Mouse (Mus musculus) MEL (cell line): ENCODE results near the gene Slmap. TPM values are rescaled to one million over a fixed set of nuclear protein-coding genes. Genes with fewer than 3 reads are reported as not detected.

Experiments used
- DNase-seq: peaks from one replicate; pipeline ENCODE4 v3.0.0; 2011; ENCODE audit warnings: low read depth, low spot score
- H3K27ac ChIP-seq: 2 replicates; pipeline ENCODE4 v1.5.1; 2012; ENCODE audit warnings: low read depth, mild to moderate bottlenecking, control low read depth, low read length, moderate library complexity; ENCODE audit not compliant: control insufficient read depth
- H3K27me3 ChIP-seq, 2 experiments: fragments of 150-350 bp in 1 of 2; sonication (generic) in 1 of 2; 2 replicates each; pipeline ENCODE4 v1.6.1; 2012; ENCODE audit warnings: low read length in 2 of 2, mild to moderate bottlenecking in 2 of 2, improper control_type of control experiment in 1 of 2, moderate library complexity in 1 of 2; ENCODE audit not compliant: insufficient read depth in 2 of 2, control insufficient read depth in 1 of 2
- H3K36me3 ChIP-seq, 2 experiments: 2 replicates each; pipeline ENCODE4 v1.6.1; 2012 to 2014; ENCODE audit warnings: low read length in 2 of 2, improper control_type of control experiment in 1 of 2, inconsistent platforms in 1 of 2, mild to moderate bottlenecking in 1 of 2; ENCODE audit not compliant: insufficient read depth in 2 of 2, control insufficient read depth in 1 of 2
- H3K4me1 ChIP-seq, 2 experiments: fragments of 150-350 bp in 1 of 2; sonication (generic) in 1 of 2; 2 replicates each; pipeline ENCODE4 v1.6.1; 2012; ENCODE audit warnings: low read length in 2 of 2, improper control_type of control experiment in 1 of 2, mild to moderate bottlenecking in 1 of 2; ENCODE audit not compliant: insufficient read depth in 2 of 2, control insufficient read depth in 1 of 2
- H3K4me3 ChIP-seq, 2 experiments: fragments of 150-350 bp in 1 of 2; sonication (generic) in 1 of 2; 2 replicates each; pipeline ENCODE4 v1.5.1; 2012; ENCODE audit warnings: low read depth in 2 of 2, low read length in 2 of 2, mild to moderate bottlenecking in 2 of 2, moderate library complexity in 2 of 2, control low read depth in 1 of 2, improper control_type of control experiment in 1 of 2; ENCODE audit not compliant: control insufficient read depth in 1 of 2, insufficient read depth in 1 of 2
- H3K79me2 ChIP-seq: 2 replicates; pipeline ENCODE4 v1.6.1; 2012; ENCODE audit warnings: mild to moderate bottlenecking, low read length, moderate library complexity; ENCODE audit not compliant: control insufficient read depth, poor library complexity, insufficient read depth
- H3K9ac ChIP-seq: 2 replicates; pipeline ENCODE4 v1.6.1; 2012; ENCODE audit warnings: low read depth, mild to moderate bottlenecking, control low read depth, low read length, moderate library complexity; ENCODE audit not compliant: control insufficient read depth, poor library complexity, severe bottlenecking
- H3K9me3 ChIP-seq: fragments of 150-350 bp; sonication (generic); replicated peaks from 2 replicates; pipeline ENCODE4 v1.6.1; 2012; ENCODE audit warnings: mild to moderate bottlenecking, low read length, improper control_type of control experiment, moderate library complexity; ENCODE audit not compliant: insufficient read depth
- CHD1 ChIP-seq: IDR thresholded peaks from 2 replicates; pipeline ENCODE4 v1.6.1; 2012; ENCODE audit warnings: low read depth, mild to moderate bottlenecking, inconsistent platforms, low read length, improper control_type of control experiment
- CTCF ChIP-seq, 3 experiments: IDR thresholded peaks in 2 of 3; conservative IDR thresholded peaks in 1 of 3; 2 replicates each; pipeline ENCODE4 v1.5.1; 2011 to 2012; ENCODE audit warnings: low read length in 3 of 3, low read depth in 2 of 3, mild to moderate bottlenecking in 2 of 3, improper control_type of control experiment in 1 of 3, inconsistent platforms in 1 of 3, mixed read lengths in 1 of 3, moderate library complexity in 1 of 3; ENCODE audit not compliant: control insufficient read depth in 1 of 3, insufficient read depth in 1 of 3, poor library complexity in 1 of 3, severe bottlenecking in 1 of 3
- ELF1 ChIP-seq: IDR thresholded peaks from 2 replicates; pipeline ENCODE4 v1.6.1; 2014; ENCODE audit warnings: low read depth, mild to moderate bottlenecking, inconsistent platforms, low read length, improper control_type of control experiment, moderate library complexity
- GATA1 ChIP-seq: IDR thresholded peaks from 2 replicates; pipeline ENCODE4 v1.6.1; 2011; ENCODE audit warnings: low read depth, low read length, improper control_type of control experiment
- HCFC1 ChIP-seq: IDR thresholded peaks from 2 replicates; pipeline ENCODE4 v1.6.1; 2012; ENCODE audit warnings: low read depth, mild to moderate bottlenecking, inconsistent platforms, low read length, improper control_type of control experiment, moderate library complexity
- JUND ChIP-seq: IDR thresholded peaks from 2 replicates; pipeline ENCODE4 v1.6.1; 2011; ENCODE audit warnings: low read depth, mild to moderate bottlenecking, improper control_type of control experiment, low read length
- MAX ChIP-seq: IDR thresholded peaks from 2 replicates; pipeline ENCODE4 v1.6.1; 2011; ENCODE audit warnings: low read length, improper control_type of control experiment
- MAZ ChIP-seq: IDR thresholded peaks from 2 replicates; pipeline ENCODE4 v1.6.1; 2012; ENCODE audit warnings: low read depth, mild to moderate bottlenecking, inconsistent platforms, low read length, improper control_type of control experiment
- MEF2A ChIP-seq: IDR thresholded peaks from 2 replicates; pipeline ENCODE4 v1.6.1; 2014; ENCODE audit warnings: low read depth, mild to moderate bottlenecking, inconsistent platforms, low read length, improper control_type of control experiment; ENCODE audit not compliant: poor library complexity, insufficient replicate concordance, severe bottlenecking; ENCODE audit errors: extremely low read depth
- MXI1 ChIP-seq: IDR thresholded peaks from 2 replicates; pipeline ENCODE4 v1.6.1; 2011; ENCODE audit warnings: mild to moderate bottlenecking, low read depth, low read length, improper control_type of control experiment
- MYC ChIP-seq: IDR thresholded peaks from 2 replicates; pipeline ENCODE4 v1.6.1; 2011; ENCODE audit warnings: low read depth, mild to moderate bottlenecking, low read length, improper control_type of control experiment, moderate library complexity
- NELFE ChIP-seq: IDR thresholded peaks from 2 replicates; pipeline ENCODE4 v1.6.1; 2011; ENCODE audit warnings: low read depth, low read length, improper control_type of control experiment
- NRF1 ChIP-seq: IDR thresholded peaks from 2 replicates; pipeline ENCODE4 v1.6.1; 2014; ENCODE audit warnings: low read depth, mild to moderate bottlenecking, inconsistent platforms, low read length, improper control_type of control experiment, moderate library complexity; ENCODE audit not compliant: poor library complexity, insufficient read depth, severe bottlenecking
- POLR2A ChIP-seq, 2 experiments: IDR thresholded peaks; 2 replicates each; pipeline ENCODE4 v1.6.1; 2011 to 2012; ENCODE audit warnings: low read length in 2 of 2, mild to moderate bottlenecking in 2 of 2, control low read depth in 1 of 2, improper control_type of control experiment in 1 of 2, low read depth in 1 of 2, moderate library complexity in 1 of 2; ENCODE audit not compliant: control insufficient read depth in 1 of 2, insufficient read depth in 1 of 2, poor library complexity in 1 of 2
- POLR2AphosphoS5 ChIP-seq: IDR thresholded peaks from 2 replicates; pipeline ENCODE4 v1.6.1; 2012; ENCODE audit warnings: low read depth, borderline replicate concordance, mild to moderate bottlenecking, inconsistent platforms, low read length, moderate library complexity, mixed read lengths
- RAD21 ChIP-seq: IDR thresholded peaks from 2 replicates; pipeline ENCODE4 v1.6.1; 2011; ENCODE audit warnings: mild to moderate bottlenecking, low read depth, low read length, improper control_type of control experiment
- SIN3A ChIP-seq: IDR thresholded peaks from 2 replicates; pipeline ENCODE4 v1.6.1; 2012; ENCODE audit warnings: low read length, improper control_type of control experiment, inconsistent platforms
- SMC3 ChIP-seq: IDR thresholded peaks from 2 replicates; pipeline ENCODE4 v1.6.1; 2011; ENCODE audit warnings: low read depth, low read length, improper control_type of control experiment
- TAL1 ChIP-seq: IDR thresholded peaks from 2 replicates; pipeline ENCODE4 v1.6.1; 2012; ENCODE audit warnings: mild to moderate bottlenecking, inconsistent platforms, low read length, moderate library complexity, mixed read lengths
- ZC3H11A ChIP-seq: IDR thresholded peaks from 2 replicates; pipeline ENCODE4 v1.6.1; 2012; ENCODE audit warnings: low read depth, mild to moderate bottlenecking, inconsistent platforms, low read length, improper control_type of control experiment
- ZMIZ1 ChIP-seq: IDR thresholded peaks from 2 replicates; pipeline ENCODE4 v1.6.1; 2012; ENCODE audit warnings: low read depth, mild to moderate bottlenecking, inconsistent platforms, low read length, improper control_type of control experiment, moderate library complexity
- polyA plus RNA-seq, 2 experiments: library from polyadenylated mRNA; stranded (reverse) in 1 of 2; unstranded in 1 of 2; fragments of >175 nt in 1 of 2; fragments of >200 nt in 1 of 2; gene quantifications; 2 replicates each; pipeline versions ENCODE4 v1.2.1 to v1.2.4; 2012; ENCODE audit warnings: low replicate concordance in 2 of 2, low read depth in 1 of 2; ENCODE audit not compliant: insufficient read length in 2 of 2, insufficient read depth in 1 of 2, missing spikeins in 1 of 2
- total RNA-seq: library from RNA; depleted of rRNA; stranded (reverse); fragments of 300-350 nt; gene quantifications from 2 replicates; pipeline ENCODE4 v1.2.3, GENCODE M21; 2012

Gene Slmap
- total and polyA plus RNA-seq, 3 experiments: 21.4 to 41.9 TPM; not detected in 1

DNA sequence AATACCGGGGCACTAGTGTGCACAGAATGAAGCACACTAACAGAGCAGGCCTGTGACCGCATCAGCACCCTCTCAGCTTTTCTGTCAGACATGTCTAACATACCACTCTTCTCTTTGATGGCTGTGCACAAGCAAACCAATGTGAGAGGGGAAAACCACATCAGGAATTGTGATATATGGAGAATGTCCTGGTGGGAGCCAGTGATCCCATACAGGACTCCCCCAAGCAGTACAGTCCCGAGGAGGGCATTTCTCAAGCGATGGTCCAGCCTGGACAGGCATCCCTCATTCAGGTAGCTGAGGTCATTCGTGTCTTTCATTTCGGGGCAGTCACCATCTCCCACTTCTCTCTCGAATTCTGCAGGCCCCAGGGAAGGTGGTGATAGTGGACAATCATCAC lies 128.0 kb downstream of the Slmap start:
- no peaks in the 10 kb centered on the region for H3K9me3 ChIP-seq
- TF ChIP-seq SIN3A (no peak), MXI1 (no peak), NELFE (no peak), MAX (no peak)
- H3K36me3 ChIP-seq: no peaks in the 10 kb centered on the region; a peak in 1 of 4 replicates
- H3K4me1 ChIP-seq: no peaks in the 10 kb centered on the region
- H3K9ac ChIP-seq: no peak overlapping the region
- no peaks in the 10 kb centered on the region for H3K27me3 ChIP-seq
- no peaks in the 10 kb centered on the region for H3K79me2 ChIP-seq
- no peak for DNase-seq
- no peak overlapping the region for H3K27ac ChIP-seq
- H3K4me3 ChIP-seq: no peak overlapping the region

DNA sequence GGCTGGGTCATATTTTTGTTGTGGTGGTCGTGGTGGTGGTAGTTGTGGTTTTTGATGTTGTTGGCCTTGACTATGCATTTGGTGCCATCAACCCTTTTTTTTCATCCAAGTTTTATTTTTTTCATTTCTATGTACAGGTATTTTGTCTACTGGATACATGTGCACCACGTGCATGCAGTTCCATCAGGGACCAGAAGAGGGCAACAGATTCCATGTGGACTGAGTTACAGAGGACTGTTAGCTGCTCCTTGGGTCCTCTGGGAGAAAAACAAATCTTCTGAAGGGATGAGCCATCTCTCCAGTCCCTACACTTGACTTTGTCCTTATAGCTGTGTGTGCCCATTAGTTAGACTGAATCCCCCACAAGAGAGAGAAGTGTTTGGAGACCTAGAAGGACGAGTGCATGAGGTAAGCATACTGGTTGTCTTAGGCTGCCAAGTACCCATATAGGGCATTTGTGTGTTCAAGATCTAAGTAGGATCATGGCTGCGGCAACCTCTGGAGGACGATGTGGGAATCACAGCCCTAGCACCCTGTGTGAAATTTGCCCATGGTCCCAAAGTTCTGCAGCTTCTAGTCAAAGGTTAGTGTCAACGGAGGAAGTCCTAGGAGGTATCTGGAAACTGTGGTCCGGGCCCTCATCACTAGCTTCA lies 136.1 kb downstream of the Slmap start:
- Histone ChIP-seq H3K27ac (no peak overlapping the region), H3K4me1 (no peaks in the 10 kb centered on the region), H3K9me3 (no peaks in the 10 kb centered on the region), H3K27me3 (no peaks in the 10 kb centered on the region), H3K9ac (no peak overlapping the region), H3K79me2 (no peaks in the 10 kb centered on the region), H3K36me3 (no peaks in the 10 kb centered on the region), H3K4me3 (no peak overlapping the region)
- TF ChIP-seq POLR2A (IDR thresholded peaks at IDR 0.05; ENCODE audit: control insufficient read depth in 1 of 2, insufficient read depth in 1 of 2, low read depth in 1 of 2, low read length in 2 of 2, poor library complexity in 1 of 2): no peak
- TF ChIP-seq MAZ: no peak
- 0 out of 2 replicates have a peak, but pooled peaks have one; percentile 35 for TF ChIP-seq MYC
- peak; percentile 38 for TF ChIP-seq SMC3
- TF ChIP-seq JUND: no peak
- no peak for TF ChIP-seq CHD1
- peak; percentile 40 to 52 (median 50) for TF ChIP-seq CTCF (IDR thresholded peaks at IDR 0.05 in 2 of 3, conservative IDR thresholded peaks at IDR 0.05 in 1 of 3; ENCODE audit: control insufficient read depth in 1 of 3, insufficient read depth in 1 of 3, low read depth in 2 of 3, low read length in 3 of 3, poor library complexity in 1 of 3, severe bottlenecking in 1 of 3)
- TF ChIP-seq MEF2A: no peak
- no peak for TF ChIP-seq TAL1
- TF ChIP-seq NRF1: no peak
- no peak for TF ChIP-seq ELF1
- TF ChIP-seq GATA1: no peak
- TF ChIP-seq POLR2AphosphoS5: no peak
- TF ChIP-seq SIN3A: no peak
- TF ChIP-seq ZC3H11A: 0 out of 2 replicates have a peak, but pooled peaks have one; percentile 31
- no peak for TF ChIP-seq ZMIZ1
- peak; percentile 34 for TF ChIP-seq RAD21
- no peak for TF ChIP-seq HCFC1
- peak; percentile 38 for DNase-seq
